Mouse (Mus musculus) stomach, postnatal 0 days (tissue): ENCODE measurements around the gene 5730455P16Rik.

Experiments
- CTCF ChIP-seq: IDR thresholded peaks from 2 replicates; pipeline ENCODE4 v1.5.1; 2016; ENCODE audit warnings: antibody characterized with exemption, low read depth, mild to moderate bottlenecking, moderate library complexity
- EP300 ChIP-seq: optimal IDR thresholded peaks from 2 replicates; pipeline ENCODE3; 2016; ENCODE audit warnings: antibody characterized with exemption

GRCm38 (mm10) chr11:80354832-80355231, 23.0 kb downstream of the 5730455P16Rik start:
- TF ChIP-seq CTCF, result peak; percentile 59
- no peak for TF ChIP-seq EP300
